Mouse (Mus musculus): ENCODE data around the gene Abcg3. TPM values are rescaled to one million over a fixed set of nuclear protein-coding genes. Genes with fewer than 3 reads are reported as not detected.
"Not testable (repeated sequence)": the region's sequence is repeated elsewhere in the genome, so short reads cannot be mapped to it uniquely, and the experiment has no call there.

Gene Abcg3
- polyA plus RNA-seq, 1 experiment, result 0.11 TPM

GRCm38 (mm10) chr5:104958141-104958793 is 24.3 kb downstream of the Abcg3 start:
- no peaks in the 10 kb centered on the region for H3K4me1 ChIP-seq (ENCODE audit: control insufficient read depth, insufficient read depth, low read length)
- no peak overlapping the region for H3K4me3 ChIP-seq (replicated peaks; ENCODE audit: insufficient read depth, low read depth, low read length)
- TF ChIP-seq CTCF (IDR thresholded peaks at IDR 0.05; ENCODE audit: borderline replicate concordance, insufficient read depth, low read depth, low read length), result no peak
- no peak for TF ChIP-seq POLR2A (IDR thresholded peaks at IDR 0.05; ENCODE audit: borderline replicate concordance, insufficient read depth, low read length)
- DNase-seq, result no peak
- WGBS, result 65% methylated on average over 2 of the region's 2 CpGs
- no peaks in the 10 kb centered on the region for H3K27me3 ChIP-seq (ENCODE audit: control insufficient read depth, insufficient read depth, low read length)
- H3K27ac ChIP-seq (ENCODE audit: insufficient read depth, low read length), result no peak overlapping the region

GRCm38 (mm10) chr5:104955208-104955607 is 27.3 kb downstream of the Abcg3 start:
- H3K27me3 ChIP-seq (ENCODE audit: control insufficient read depth, insufficient read depth, low read length), result no peaks in the 10 kb centered on the region
- H3K4me1 ChIP-seq (ENCODE audit: control insufficient read depth, insufficient read depth, low read length), result no peaks in the 10 kb centered on the region
- H3K27ac ChIP-seq (ENCODE audit: insufficient read depth, low read length), result no peak overlapping the region
- TF ChIP-seq POLR2A (IDR thresholded peaks at IDR 0.05; ENCODE audit: borderline replicate concordance, insufficient read depth, low read length) (no peak), CTCF (IDR thresholded peaks at IDR 0.05; ENCODE audit: borderline replicate concordance, insufficient read depth, low read depth, low read length) (no peak)
- no peak overlapping the region for H3K4me3 ChIP-seq (replicated peaks; ENCODE audit: insufficient read depth, low read depth, low read length)
- WGBS, result 87% methylated on average over 3 of the region's 3 CpGs
- DNase-seq, result no peak

DNA sequence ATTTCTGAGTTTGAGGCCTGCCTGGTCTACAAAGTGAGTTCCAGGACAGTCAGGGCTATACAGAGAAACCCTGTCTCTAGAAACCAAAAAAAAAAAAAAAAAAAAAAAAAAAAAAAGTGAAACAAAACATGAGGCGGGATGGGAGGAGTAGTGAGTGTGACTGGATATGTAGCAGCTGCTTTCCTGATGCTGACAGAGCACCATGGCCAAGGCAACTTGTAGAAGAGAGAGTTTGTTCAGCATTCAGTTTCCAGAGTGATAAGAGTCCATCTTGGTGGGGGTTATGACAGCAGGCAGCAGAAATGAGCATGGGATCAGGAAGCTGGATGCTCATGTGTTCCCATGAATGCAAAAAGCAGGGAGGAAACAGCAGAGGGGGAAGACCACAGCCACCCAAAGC is 35.6 kb downstream of the Abcg3 start:
- no peak for TF ChIP-seq POLR2A (IDR thresholded peaks at IDR 0.05; ENCODE audit: borderline replicate concordance, insufficient read depth, low read length)
- TF ChIP-seq CTCF (IDR thresholded peaks at IDR 0.05; ENCODE audit: borderline replicate concordance, insufficient read depth, low read depth, low read length), result no peak
- DNase-seq, result no peak
- H3K4me1 ChIP-seq (ENCODE audit: control insufficient read depth, insufficient read depth, low read length), result no peaks in the 10 kb centered on the region
- no peaks in the 10 kb centered on the region for H3K27me3 ChIP-seq (ENCODE audit: control insufficient read depth, insufficient read depth, low read length)
- no peak overlapping the region for H3K27ac ChIP-seq (ENCODE audit: insufficient read depth, low read length)
- H3K4me3 ChIP-seq (replicated peaks; ENCODE audit: insufficient read depth, low read depth, low read length), result no peak overlapping the region
- WGBS, result 69% methylated on average over 1 of the region's 1 CpGs

DNA sequence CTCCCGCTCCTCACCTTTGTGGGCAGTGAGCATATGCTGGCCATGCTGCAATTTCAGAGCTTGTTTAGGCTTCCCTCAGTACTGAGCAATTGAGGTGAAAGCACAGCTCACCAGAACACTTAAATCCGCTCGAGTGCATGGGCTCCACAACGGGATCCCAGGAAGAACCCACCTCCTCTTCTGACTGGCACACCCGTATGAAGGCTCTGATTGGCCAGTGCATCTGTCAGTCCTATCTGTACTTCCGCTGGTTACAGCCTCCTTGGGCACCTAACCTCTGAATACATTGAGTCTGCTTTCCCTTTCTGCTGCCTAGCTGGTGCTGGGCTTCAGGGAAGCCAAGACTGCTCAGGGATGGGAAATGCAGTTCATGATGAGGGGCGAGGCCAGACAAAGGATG is 48.4 kb downstream of the Abcg3 start:
- no peak overlapping the region for H3K4me3 ChIP-seq (replicated peaks; ENCODE audit: insufficient read depth, low read depth, low read length)
- no peaks in the 10 kb centered on the region for H3K27me3 ChIP-seq (ENCODE audit: control insufficient read depth, insufficient read depth, low read length)
- no peaks in the 10 kb centered on the region for H3K4me1 ChIP-seq (ENCODE audit: control insufficient read depth, insufficient read depth, low read length)
- DNase-seq, result no peak
- no peak for TF ChIP-seq CTCF (IDR thresholded peaks at IDR 0.05; ENCODE audit: borderline replicate concordance, insufficient read depth, low read depth, low read length)
- TF ChIP-seq POLR2A (IDR thresholded peaks at IDR 0.05; ENCODE audit: borderline replicate concordance, insufficient read depth, low read length), result no peak
- 80% methylated on average over 7 of the region's 7 CpGs for WGBS
- H3K27ac ChIP-seq (ENCODE audit: insufficient read depth, low read length), result no peak overlapping the region

DNA sequence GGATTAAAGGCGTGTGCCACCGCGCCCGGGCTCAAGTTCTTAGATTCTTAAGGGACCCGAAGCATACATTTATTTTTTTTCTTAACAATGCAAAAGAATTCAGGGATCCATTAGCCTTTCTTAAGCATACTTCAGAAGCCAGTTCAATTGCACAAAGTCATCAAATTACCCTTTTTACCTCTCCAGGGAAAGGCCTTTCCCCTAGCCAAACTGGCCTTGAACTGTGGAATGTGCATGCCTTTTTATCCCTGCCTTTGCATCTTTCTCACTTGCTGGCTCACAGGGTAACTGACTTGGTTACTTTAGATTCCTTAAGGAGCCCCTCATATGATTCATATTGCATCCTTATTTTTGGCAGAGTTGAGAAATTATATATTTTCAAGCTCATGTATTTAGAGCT is 76.0 kb downstream of the Abcg3 start:
- not testable (repeated sequence) for H3K27me3 ChIP-seq (ENCODE audit: control insufficient read depth, insufficient read depth, low read length); H3K27ac ChIP-seq (ENCODE audit: insufficient read depth, low read length); H3K4me3 ChIP-seq (replicated peaks; ENCODE audit: insufficient read depth, low read depth, low read length); DNase-seq; H3K4me1 ChIP-seq (ENCODE audit: control insufficient read depth, insufficient read depth, low read length)
- WGBS, result 86% methylated on average over 5 of the region's 5 CpGs

Other genes starting within 250 kb of the Abcg3 start
- gene Zfp951, start 122.6 kb downstream of the Abcg3 start, polyA plus RNA-seq (2012; rRNA removed), result 1.7 and 3.1 TPM in 2 replicates
- gene Gbp9, start 156.8 kb upstream of the Abcg3 start, polyA plus RNA-seq (2012; rRNA removed), result 2.3 and 2.6 TPM in 2 replicates
- 0.08 and 0.11 TPM in 2 replicates for gene Gbp8, start 156.8 kb upstream of the Abcg3 start, polyA plus RNA-seq (2012; rRNA removed)
- gene Gbp4, start 156.9 kb upstream of the Abcg3 start, polyA plus RNA-seq (2012; rRNA removed), result 2.2 and 2.9 TPM in 2 replicates

Measured in cerebellum, adult 2 months (tissue).